In genomic region chr6:56923726-56924707, GRCm38 (mm10) we compare ENCODE assay signal across 8 mouse cellular contexts. TPM values are rescaled to one million over a fixed set of nuclear protein-coding genes. Genes with fewer than 3 reads are reported as not detected.
A peak's percentile ranks its signal among the peaks of the same experiment; 100 is the strongest.
DNase-seq lines count a peak whose midpoint lies in the region; ATAC-seq lines count a peak whose summit lies in the region.

Gene Nt5c3, minus strand, starts transcription at chr6:56923932.
Gene Vmn1r4, plus strand, starts transcription at chr6:56924015.

- peak; percentile 80 for ATAC-seq in megakaryocyte progenitor cell, adult 5-6 weeks (replicated peaks; ENCODE audit: poor library complexity)

- DNase-seq in adipocyte (ENCODE audit: low spot score), result peak; percentile 99
- peak; percentile 92 for DNase-seq in embryo, embryonic 10 days (ENCODE audit: low spot score)
- DNase-seq in gastrocnemius, postnatal 10 days, result peak; percentile 92
- DNase-seq in induced T-regulatory cell, adult 2 months (ENCODE audit: low read depth), result peak; percentile 98
- DNase-seq in left cerebral cortex, adult 9 months (ENCODE audit: low spot score in 2 of 2), result peak; percentile 93 to 97
- DNase-seq in right cerebral cortex, postnatal 14 days, result peak; percentile 89
- peak; percentile 89 to 91 for DNase-seq in urinary bladder, postnatal 36 days (ENCODE audit: low spot score in 2 of 2)

RNA-seq across cellular contexts. Expression of gene Nt5c3, which starts in this region (rescaled TPM):
- 10 to 100 TPM; 50.8 to 60.3 TPM for total RNA-seq in gastrocnemius, postnatal 10 days (2021)
- 87.8 and 89.5 TPM in 2 replicates for total RNA-seq in megakaryocyte progenitor cell, adult 5-6 weeks (2015)
- 51.0 and 57.2 TPM in 2 replicates for total RNA-seq in megakaryocyte progenitor cell, adult 5-6 weeks (2017)

RNA-seq across cellular contexts. Expression of gene Vmn1r4, which starts in this region (rescaled TPM):
- under 1 TPM; 0.20 to 0.23 TPM for total RNA-seq in gastrocnemius, postnatal 10 days (2021)
- total RNA-seq in megakaryocyte progenitor cell, adult 5-6 weeks (2015), result 0.29 and 0.37 TPM in 2 replicates
- total RNA-seq in megakaryocyte progenitor cell, adult 5-6 weeks (2017), result 0.54 and 0.58 TPM in 2 replicates

Comparison
In these comparisons a context has a peak if more than half of its experiments do, and no peak if none do; other contexts are left out.
1. Peak in every context shown above with its lines: DNase-seq and ATAC-seq.